In genomic region chr9:32019786-32020185, GRCm38 (mm10) we compare ENCODE assay signal across 28 mouse cellular contexts.
DNase-seq lines count a peak whose midpoint lies in the region; ATAC-seq lines count a peak whose summit lies in the region.
"Had no signal": no experiment of that assay in that cellular context is flagged by ENCODE, and none has a peak within 500 bp of the region (broad histone marks: within the 10 kb centered on the region; RNA-seq: fewer than 3 reads in every experiment).

No protein-coding gene starts in this region.

- peak overlapping the region; percentile 11; the same call in 1 of the 2 replicates for H3K27ac ChIP-seq in kidney, embryonic 15.5 days
- no peak overlapping the region for H3K27ac ChIP-seq in forebrain, embryonic 14.5 days (ENCODE audit: low read depth, low read length)
- H3K27ac ChIP-seq: embryonic facial prominence, embryonic 13.5 days; embryonic facial prominence, embryonic 15.5 days; forebrain, embryonic 10.5 days; forebrain, embryonic 12.5 days; forebrain, embryonic 15.5 days had no signal

- H3K4me2 ChIP-seq in kidney, embryonic 15.5 days: no peak overlapping the region
- no peak overlapping the region for H3K4me2 ChIP-seq in forebrain, embryonic 14.5 days (ENCODE audit: low read length)
- H3K4me2 ChIP-seq: embryonic facial prominence, embryonic 13.5 days; embryonic facial prominence, embryonic 15.5 days; forebrain, embryonic 12.5 days; forebrain, embryonic 15.5 days had no signal

- H3K4me3 ChIP-seq in kidney, embryonic 15.5 days (replicated peaks): no peak overlapping the region
- H3K4me3 ChIP-seq in forebrain, embryonic 14.5 days (ENCODE audit: low read depth, low read length): no peak overlapping the region
- H3K4me3 ChIP-seq: embryonic facial prominence, embryonic 13.5 days; embryonic facial prominence, embryonic 15.5 days; erythroblast, embryonic 14.5 days; forebrain, embryonic 10.5 days; forebrain, embryonic 12.5 days; forebrain, embryonic 15.5 days had no signal

- H3K36me3 ChIP-seq in kidney, embryonic 15.5 days: no peaks in the 10 kb centered on the region
- H3K36me3 ChIP-seq in forebrain, embryonic 14.5 days (ENCODE audit: control insufficient read depth, insufficient read depth, low read length): no peaks in the 10 kb centered on the region
- H3K36me3 ChIP-seq: embryonic facial prominence, embryonic 13.5 days; embryonic facial prominence, embryonic 15.5 days; forebrain, embryonic 10.5 days; forebrain, embryonic 12.5 days; forebrain, embryonic 15.5 days; G1E had no signal

- WGBS in kidney, embryonic 15.5 days: 68% methylated on average over 5 of the region's 5 CpGs
- WGBS in forebrain, embryonic 14.5 days: 88% methylated on average over 5 of the region's 5 CpGs

- H3K4me1 ChIP-seq in kidney, embryonic 15.5 days: peaks cover 32% of the 10 kb centered on the region
- 0 out of 2 replicates have a peak, but pooled peaks cover 2% of the 10 kb centered on the region for H3K4me1 ChIP-seq in forebrain, embryonic 14.5 days (ENCODE audit: control insufficient read depth, insufficient read depth, low read length)

- no peaks in the 10 kb centered on the region for H3K27me3 ChIP-seq in kidney, embryonic 15.5 days
- no peaks in the 10 kb centered on the region for H3K27me3 ChIP-seq in forebrain, embryonic 14.5 days (replicated peaks; ENCODE audit: control insufficient read depth, insufficient read depth, low read length)
- H3K27me3 ChIP-seq: CH12.LX; embryonic facial prominence, embryonic 13.5 days; embryonic facial prominence, embryonic 15.5 days; forebrain, embryonic 12.5 days; forebrain, embryonic 15.5 days; Patski had no signal

- H3K9ac ChIP-seq in kidney, embryonic 15.5 days: no peak overlapping the region
- no peak overlapping the region for H3K9ac ChIP-seq in forebrain, embryonic 14.5 days (ENCODE audit: low read length)
- H3K9ac ChIP-seq: embryonic facial prominence, embryonic 13.5 days; embryonic facial prominence, embryonic 15.5 days; forebrain, embryonic 12.5 days; forebrain, embryonic 15.5 days had no signal

- peak; percentile 23 for DNase-seq in heart, adult 11 months
- no peak for DNase-seq in heart, adult 9 months (ENCODE audit: low spot score in 2 of 2)
- no peak for DNase-seq in kidney, postnatal 36 days
- DNase-seq in ovary, postnatal 36 days (ENCODE audit: low spot score): no peak
- DNase-seq in forebrain, embryonic 14.5 days (ENCODE audit: low spot score): no peak
- DNase-seq: adrenal gland, adult 8-10 months; adrenal gland, postnatal 14 days; adrenal gland, postnatal 36 days; B cell, adult 2 months; cerebellum, adult 11-12 months; cerebellum, adult 2 months; cerebellum, adult 9-10 months; cerebellum, postnatal 10 days; cerebellum, postnatal 25 days; embryo, embryonic 11 days had no signal

- H3K9me3 ChIP-seq in kidney, embryonic 15.5 days (replicated peaks): no peaks in the 10 kb centered on the region
- no peaks in the 10 kb centered on the region for H3K9me3 ChIP-seq in forebrain, embryonic 14.5 days (replicated peaks; ENCODE audit: control insufficient read depth, low read length)
- H3K9me3 ChIP-seq: embryonic facial prominence, embryonic 13.5 days; embryonic facial prominence, embryonic 15.5 days; forebrain, embryonic 10.5 days; forebrain, embryonic 12.5 days; forebrain, embryonic 15.5 days; G1E had no signal

- ATAC-seq in kidney, embryonic 15.5 days (replicated peaks; ENCODE audit: low FRiP score): no peak
- ATAC-seq in megakaryocyte, adult 5-6 weeks (ENCODE audit: poor library complexity, severe bottlenecking): peak; percentile 30
- no peak for ATAC-seq in forebrain, embryonic 14.5 days
- ATAC-seq: activated CD4-positive, CD25-positive, alpha-beta regulatory T cell, adult 4 months; CD4-positive, CD25-positive, alpha-beta regulatory T cell, adult 4 months; forebrain, embryonic 15.5 days; Patski had no signal
